Mouse (Mus musculus) stomach, postnatal 0 days (tissue): Measurements from ENCODE around the gene Olfr978. TPM values are rescaled to one million over a fixed set of nuclear protein-coding genes. Genes with fewer than 3 reads are reported as not detected.
"Not testable (repeated sequence)": the region's sequence is repeated elsewhere in the genome, so short reads cannot be mapped to it uniquely, and the experiment has no call there.

Experiments
- ATAC-seq: fragments of 200-750 bp; cut with Nextera tagmentation; 2 replicates; pipeline ENCODE4 v1.8.0; 2017; ENCODE audit not compliant: low FRiP score, low TSS enrichment
- DNase-seq: peaks from one replicate; pipeline ENCODE4 v3.0.0-alpha.2; 2016; ENCODE audit warnings: low spot score
- H3K27ac ChIP-seq: fragments of 300-500 bp; sonication (generic); replicated peaks from 2 replicates; pipeline ENCODE4 v1.5.1; 2014; ENCODE audit warnings: mild to moderate bottlenecking, control low read depth
- H3K27me3 ChIP-seq: fragments of 300-500 bp; sonication (generic); 2 replicates; pipeline ENCODE4 v1.6.1; 2014; ENCODE audit warnings: low read length; ENCODE audit not compliant: control insufficient read depth, insufficient read depth
- H3K36me3 ChIP-seq: fragments of 300-500 bp; sonication (generic); 2 replicates; pipeline ENCODE4 v1.6.1; 2014; ENCODE audit warnings: low read length, mixed read lengths; ENCODE audit not compliant: control insufficient read depth, insufficient read depth
- H3K4me1 ChIP-seq: fragments of 300-500 bp; sonication (generic); replicated peaks from 2 replicates; pipeline ENCODE4 v1.6.1; 2014; ENCODE audit warnings: antibody characterized with exemption; ENCODE audit not compliant: control insufficient read depth, insufficient read depth
- H3K4me2 ChIP-seq: fragments of 300-500 bp; sonication (generic); replicated peaks from 2 replicates; pipeline ENCODE4 v1.6.1; 2014; ENCODE audit warnings: low read depth, mild to moderate bottlenecking, control low read depth, moderate library complexity
- H3K4me3 ChIP-seq: fragments of 300-500 bp; sonication (generic); 2 replicates; pipeline ENCODE4 v1.5.1; 2014; ENCODE audit warnings: low read depth, low read length, control low read depth
- H3K9ac ChIP-seq: fragments of 300-500 bp; sonication (generic); 2 replicates; pipeline ENCODE4 v1.6.1; 2014; ENCODE audit warnings: mild to moderate bottlenecking, low read length, control low read depth, mixed read lengths
- H3K9me3 ChIP-seq: fragments of 300-500 bp; sonication (generic); 2 replicates; pipeline ENCODE4 v1.6.1; 2016; ENCODE audit warnings: low read length; ENCODE audit not compliant: control insufficient read depth
- CTCF ChIP-seq: IDR thresholded peaks from 2 replicates; pipeline ENCODE4 v1.5.1; 2016; ENCODE audit warnings: antibody characterized with exemption, low read depth, mild to moderate bottlenecking, moderate library complexity
- EP300 ChIP-seq: optimal IDR thresholded peaks from 2 replicates; pipeline ENCODE3; 2016; ENCODE audit warnings: antibody characterized with exemption
- WGBS: fragments of 180-500 bp; shearing (Covaris S2); extraction: QIAGEN DNeasy Blood & Tissue Kit; methylation state at CpG from one replicate; pipeline ENCODE4 v1.1.7; 2014; 5-methylcytosine and 5-hydroxymethylcytosine counted together
- polyA plus RNA-seq: library from polyadenylated mRNA; unstranded; fragments of >200 nt; fragmentation: Nextera tagmentation; extraction: Ambion mirVana; gene quantifications from 2 replicates; pipeline ENCODE4 v1.2.1, GENCODE M21; 2015

Gene Olfr978
- polyA plus RNA-seq = not detected in 2 replicates

DNA sequence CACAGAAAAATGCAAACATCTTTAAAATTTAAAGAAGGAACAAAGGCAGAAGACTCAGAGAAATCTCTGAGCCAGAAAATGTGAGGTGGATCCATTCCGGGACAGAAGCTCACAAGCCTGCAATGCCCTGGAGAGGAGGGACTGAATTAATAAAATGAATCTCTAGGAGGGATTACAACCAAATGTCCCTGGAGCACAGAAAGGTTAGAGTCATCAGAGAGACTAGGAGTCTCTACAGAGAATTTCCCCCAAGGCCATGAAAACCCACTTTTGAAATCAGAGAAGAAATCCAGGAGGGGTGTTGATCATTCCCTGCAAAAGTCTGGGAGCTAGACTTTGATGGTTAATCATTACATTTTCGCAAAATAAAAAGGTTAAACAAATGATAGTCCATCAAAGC lies at the start of gene Olfr978:
Olfr978 (plus strand) TSS at position 301 of the 400 bp plus-strand sequence.
- H3K27me3 ChIP-seq = no peaks in the 10 kb centered on the region
- TF ChIP-seq EP300 (no peak), CTCF (no peak)
- DNase-seq (no peak), ATAC-seq (no peak)
- H3K9ac ChIP-seq = no peak within 1 kb of the TSS
- no peak within 1 kb of the TSS for H3K4me2 ChIP-seq
- H3K4me1 ChIP-seq = no peaks in the 10 kb centered on the region
- H3K9me3 ChIP-seq = no peaks in the 10 kb centered on the region
- no peaks in the 10 kb centered on the region for H3K36me3 ChIP-seq
- no peak within 1 kb of the TSS for H3K4me3 ChIP-seq
- 77% methylated on average over 2 of the region's 2 CpGs for WGBS
- no peak within 1 kb of the TSS for H3K27ac ChIP-seq

DNA sequence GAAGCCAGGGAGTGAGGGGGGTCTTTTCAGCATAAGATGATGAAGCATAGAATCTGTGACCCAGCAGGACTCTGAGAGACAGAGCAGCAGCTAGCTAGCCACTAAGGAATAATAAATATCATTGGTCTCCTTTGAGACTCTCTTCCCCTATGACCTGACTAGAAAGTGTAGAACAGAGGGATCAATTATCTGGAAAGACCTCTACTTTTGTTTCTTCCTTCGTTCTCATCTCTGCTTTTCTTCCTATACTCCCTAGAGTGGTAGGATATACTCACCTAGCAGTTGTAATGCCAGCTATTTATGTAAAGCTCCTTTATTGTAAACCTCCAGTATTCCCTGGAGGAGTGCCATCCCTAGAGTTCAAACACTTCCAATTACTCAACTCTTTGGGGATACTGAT lies 40.0 kb upstream of the Olfr978 start, which contains the start of gene Olfr975:
Olfr975 (minus strand) TSS at position 101 of the 400 bp plus-strand sequence.
- H3K36me3 ChIP-seq = no peaks in the 10 kb centered on the region
- H3K4me1 ChIP-seq = no peaks in the 10 kb centered on the region
- no peak within 1 kb of the TSS for H3K4me2 ChIP-seq
- DNase-seq (no peak), ATAC-seq (no peak)
- 43% methylated on average over 1 of the region's 1 CpGs for WGBS
- no peak within 1 kb of the TSS for H3K9ac ChIP-seq
- no peak for TF ChIP-seq CTCF
- TF ChIP-seq EP300 = no peak
- H3K27me3 ChIP-seq = no peaks in the 10 kb centered on the region
- H3K27ac ChIP-seq = no peak within 1 kb of the TSS
- no peak within 1 kb of the TSS for H3K4me3 ChIP-seq
- H3K9me3 ChIP-seq = no peaks in the 10 kb centered on the region

DNA sequence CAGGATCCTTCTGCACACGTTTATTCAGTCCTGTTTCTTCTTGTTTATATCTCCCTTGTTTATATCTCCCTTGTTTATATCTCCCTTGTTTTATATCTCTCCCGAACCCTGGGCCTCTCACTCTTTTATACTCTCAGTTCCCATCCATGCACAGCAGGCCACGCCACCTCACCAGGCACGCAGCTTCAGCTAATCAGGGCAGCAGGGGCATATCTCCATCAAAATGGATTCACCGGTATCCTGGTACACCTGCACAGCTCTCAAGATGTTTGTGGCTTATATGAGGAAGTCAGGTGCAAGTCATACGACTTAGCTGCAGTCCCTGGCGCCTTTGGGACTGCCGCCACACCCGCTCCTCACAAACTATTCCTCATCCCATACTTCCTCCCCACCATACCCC lies 30.9 kb upstream of the Olfr978 start, which contains the start of gene Olfr976:
Olfr976 (minus strand) TSS at position 101 of the 400 bp plus-strand sequence.
- H3K36me3 ChIP-seq, H3K4me1 ChIP-seq, H3K9me3 ChIP-seq, H3K4me3 ChIP-seq, H3K27ac ChIP-seq, H3K4me2 ChIP-seq, DNase-seq, ATAC-seq, H3K27me3 ChIP-seq, H3K9ac ChIP-seq: not testable (repeated sequence)
- WGBS = 74% methylated on average over 6 of the region's 9 CpGs

DNA sequence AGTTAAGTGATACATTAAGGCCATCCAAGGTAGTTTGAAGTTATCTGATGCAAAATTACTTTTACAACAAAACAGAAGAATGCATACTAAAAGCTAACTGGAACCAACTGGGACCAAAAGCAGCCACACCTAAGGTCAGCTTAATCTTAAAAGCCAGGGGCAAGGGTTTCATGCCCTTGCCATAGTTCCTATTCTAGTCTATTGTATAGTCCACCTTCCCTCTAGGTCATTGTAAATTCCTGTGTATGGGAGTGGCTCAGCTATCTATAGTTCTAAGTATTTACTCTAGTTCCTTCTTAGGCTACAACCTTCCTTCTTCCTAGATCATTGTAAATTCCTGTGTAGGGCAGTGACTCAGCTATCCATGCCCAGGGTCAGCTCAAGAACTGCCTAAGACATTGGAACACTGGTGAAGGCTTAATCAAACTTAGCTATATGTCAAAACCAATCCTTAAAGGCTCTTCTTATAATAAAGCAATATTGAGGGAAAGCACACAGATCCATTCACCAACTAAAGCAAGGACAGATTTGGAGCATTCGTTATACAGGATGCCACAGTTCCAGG lies 15.2 kb upstream of the Olfr978 start:
- DNase-seq, H3K27me3 ChIP-seq, H3K9me3 ChIP-seq, H3K4me3 ChIP-seq, H3K4me2 ChIP-seq, ATAC-seq, H3K27ac ChIP-seq, H3K36me3 ChIP-seq, H3K9ac ChIP-seq, H3K4me1 ChIP-seq: not testable (repeated sequence)
- WGBS = 69% methylated on average over 1 of the region's 1 CpGs

DNA sequence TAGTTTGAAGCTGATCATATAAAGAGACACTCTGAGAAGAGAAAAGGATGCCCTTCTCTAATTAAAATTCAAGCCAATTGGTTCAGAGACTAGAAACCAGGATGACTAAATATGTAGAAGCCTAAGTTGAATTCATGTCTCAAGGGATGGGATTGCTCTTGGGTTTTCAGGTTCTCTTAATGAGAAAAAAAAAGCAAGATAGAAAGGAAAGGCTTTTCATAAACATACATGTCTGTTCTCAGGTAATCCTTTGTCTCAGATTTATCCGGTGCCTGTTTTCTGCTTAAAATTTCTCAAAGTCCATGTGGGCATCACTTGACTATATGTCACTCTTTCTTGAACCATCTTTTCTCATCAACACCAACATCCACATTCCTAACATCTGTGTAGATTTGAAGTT lies 11.5 kb downstream of the Olfr978 start, which contains the start of gene Olfr979:
Olfr979 (minus strand) TSS at position 101 of the 400 bp plus-strand sequence.
- Histone ChIP-seq H3K27me3 (no peaks in the 10 kb centered on the region), H3K4me2 (no peak within 1 kb of the TSS), H3K27ac (no peak within 1 kb of the TSS), H3K9ac (no peak within 1 kb of the TSS), H3K4me1 (no peaks in the 10 kb centered on the region), H3K9me3 (no peaks in the 10 kb centered on the region), H3K4me3 (no peak within 1 kb of the TSS), H3K36me3 (no peaks in the 10 kb centered on the region)
- 100% methylated on average over 1 of the region's 1 CpGs for WGBS
- no peak for DNase-seq
- no peak for ATAC-seq
- TF ChIP-seq EP300 = no peak
- no peak for TF ChIP-seq CTCF

DNA sequence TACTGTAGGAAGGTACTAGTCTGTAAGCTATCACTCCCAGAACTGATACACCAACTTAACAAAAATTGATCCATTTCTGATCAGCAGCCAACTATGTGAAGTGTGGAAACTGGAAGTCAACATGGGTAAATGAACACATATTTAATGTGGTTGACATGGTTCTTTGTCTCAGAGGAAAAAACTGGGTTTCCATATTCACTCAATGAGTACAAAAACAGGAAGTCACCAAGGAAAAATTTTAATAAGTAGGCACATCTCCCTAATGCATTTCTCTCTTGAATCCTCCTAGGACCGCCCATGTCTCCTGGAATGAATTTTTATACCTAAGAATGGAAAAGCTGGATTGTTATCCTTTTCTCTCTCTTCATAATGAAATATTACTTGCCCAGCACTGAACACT lies 17.6 kb downstream of the Olfr978 start, which contains the start of gene Olfr980:
Olfr980 (minus strand) TSS at position 101 of the 400 bp plus-strand sequence.
- ATAC-seq (no peak), DNase-seq (no peak)
- Histone ChIP-seq H3K27ac (no peak within 1 kb of the TSS), H3K36me3 (no peaks in the 10 kb centered on the region), H3K4me2 (no peak within 1 kb of the TSS), H3K9me3 (no peaks in the 10 kb centered on the region), H3K4me1 (no peaks in the 10 kb centered on the region), H3K27me3 (no peaks in the 10 kb centered on the region), H3K4me3 (no peak within 1 kb of the TSS), H3K9ac (no peak within 1 kb of the TSS)
- 79% methylated on average over 1 of the region's 1 CpGs for WGBS
- TF ChIP-seq CTCF (no peak), EP300 (no peak)
